Mouse (Mus musculus): Measurements from ENCODE around the gene Exoc4. TPM values are rescaled to one million over a fixed set of nuclear protein-coding genes. Genes with fewer than 3 reads are reported as not detected.

The Exoc4 gene
- polyA plus RNA-seq, 1 experiment from 2014 or later = 18.1 TPM

DNA sequence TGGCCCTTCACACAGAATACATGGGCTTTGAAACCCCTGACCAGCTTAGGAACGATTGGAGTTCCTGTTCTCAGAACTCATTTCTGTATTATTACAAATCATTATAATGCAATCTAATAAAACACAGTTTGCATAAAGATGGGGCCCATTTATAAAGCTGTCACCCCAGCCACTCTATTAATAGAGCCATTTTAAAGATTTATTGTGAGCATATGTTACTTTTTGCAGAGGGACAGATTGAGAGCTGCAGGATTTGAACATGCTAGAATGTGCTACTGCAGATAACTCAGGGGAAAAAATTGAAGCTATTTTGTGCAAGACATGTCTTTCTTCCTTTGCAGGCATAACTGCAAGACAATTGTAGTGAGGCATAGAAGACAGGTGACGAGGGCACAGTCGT lies 485.1 kb downstream of the Exoc4 start:
- Histone ChIP-seq H3K4me3 (replicated peaks; ENCODE audit: low read depth, low read length) (no peak overlapping the region), H3K9ac (ENCODE audit: low read depth, low read length) (no peak overlapping the region), H3K36me3 (ENCODE audit: insufficient read depth, low read length) (no peaks in the 10 kb centered on the region), H3K27ac (no peak overlapping the region), H3K4me2 (ENCODE audit: low read length) (no peak overlapping the region), H3K9me3 (replicated peaks; ENCODE audit: low read length) (no peaks in the 10 kb centered on the region), H3K27me3 (ENCODE audit: insufficient read depth, low read length) (no peaks in the 10 kb centered on the region), H3K4me1 (replicated peaks; ENCODE audit: insufficient read depth, low read length) (no peaks in the 10 kb centered on the region)
- ATAC-seq (replicated peaks; ENCODE audit: low FRiP score, low read depth) = no peak
- DNase-seq (ENCODE audit: low spot score) = peak; percentile 46
- no peak for TF ChIP-seq CTCF (IDR thresholded peaks at IDR 0.05; ENCODE audit: low read depth)
- WGBS = 73% methylated on average over 3 of the region's 3 CpGs

DNA sequence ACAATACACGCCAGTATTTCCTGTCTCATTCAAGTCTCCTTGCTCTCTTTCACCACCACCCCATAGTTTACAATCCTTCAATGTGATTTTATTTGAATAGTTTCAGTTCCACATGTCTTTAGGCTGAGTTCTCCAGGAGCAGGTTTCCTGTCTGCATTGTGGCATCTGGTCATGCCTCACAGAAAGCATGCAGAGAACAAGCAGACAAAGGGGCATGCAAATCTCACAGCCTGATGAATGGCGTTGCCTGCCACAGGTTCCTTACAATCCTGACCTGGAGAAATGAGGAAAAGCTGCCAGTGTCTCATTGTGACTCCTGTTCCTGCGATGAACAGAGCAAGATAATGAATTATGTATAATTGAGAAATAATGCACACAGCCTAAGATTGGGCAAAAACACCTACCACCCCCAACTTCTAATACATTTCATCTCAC lies 490.0 kb downstream of the Exoc4 start:
- Histone ChIP-seq H3K9me3 (replicated peaks; ENCODE audit: low read length) (no peaks in the 10 kb centered on the region), H3K27ac (no peak overlapping the region), H3K4me3 (replicated peaks; ENCODE audit: low read depth, low read length) (no peak overlapping the region), H3K4me1 (replicated peaks; ENCODE audit: insufficient read depth, low read length) (no peaks in the 10 kb centered on the region), H3K36me3 (ENCODE audit: insufficient read depth, low read length) (no peaks in the 10 kb centered on the region), H3K9ac (ENCODE audit: low read depth, low read length) (no peak overlapping the region), H3K4me2 (ENCODE audit: low read length) (no peak overlapping the region), H3K27me3 (ENCODE audit: insufficient read depth, low read length) (no peaks in the 10 kb centered on the region)
- WGBS = 67% methylated on average over 3 of the region's 3 CpGs
- DNase-seq (ENCODE audit: low spot score) (no peak), ATAC-seq (replicated peaks; ENCODE audit: low FRiP score, low read depth) (no peak)
- no peak for TF ChIP-seq CTCF (IDR thresholded peaks at IDR 0.05; ENCODE audit: low read depth)

DNA sequence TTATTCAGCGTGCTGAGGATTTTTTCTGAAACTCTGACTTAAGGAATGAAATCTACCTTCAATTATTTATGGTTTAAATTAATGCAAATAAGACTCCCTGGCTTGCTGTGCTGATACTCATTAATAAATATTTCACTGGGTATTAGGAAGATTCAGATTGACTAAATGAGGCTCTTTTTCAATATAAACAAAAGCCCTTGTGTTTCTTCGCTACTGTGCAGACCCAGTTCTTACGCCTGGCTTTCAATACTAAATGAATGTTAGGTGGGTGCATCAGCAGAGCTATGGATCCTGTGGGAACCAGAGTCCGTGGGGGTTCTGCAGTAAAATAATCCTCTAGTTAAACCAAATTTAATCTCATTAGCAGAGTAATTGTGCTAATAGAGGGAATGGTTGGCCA lies 490.4 kb downstream of the Exoc4 start:
- Histone ChIP-seq H3K36me3 (ENCODE audit: insufficient read depth, low read length) (no peaks in the 10 kb centered on the region), H3K9me3 (replicated peaks; ENCODE audit: low read length) (no peaks in the 10 kb centered on the region), H3K9ac (ENCODE audit: low read depth, low read length) (no peak overlapping the region), H3K4me1 (replicated peaks; ENCODE audit: insufficient read depth, low read length) (no peaks in the 10 kb centered on the region), H3K4me2 (ENCODE audit: low read length) (no peak overlapping the region), H3K27me3 (ENCODE audit: insufficient read depth, low read length) (no peaks in the 10 kb centered on the region), H3K4me3 (replicated peaks; ENCODE audit: low read depth, low read length) (no peak overlapping the region), H3K27ac (no peak overlapping the region)
- WGBS = 84% methylated on average over 4 of the region's 4 CpGs
- DNase-seq (ENCODE audit: low spot score) = no peak
- no peak for ATAC-seq (replicated peaks; ENCODE audit: low FRiP score, low read depth)
- no peak for TF ChIP-seq CTCF (IDR thresholded peaks at IDR 0.05; ENCODE audit: low read depth)

DNA sequence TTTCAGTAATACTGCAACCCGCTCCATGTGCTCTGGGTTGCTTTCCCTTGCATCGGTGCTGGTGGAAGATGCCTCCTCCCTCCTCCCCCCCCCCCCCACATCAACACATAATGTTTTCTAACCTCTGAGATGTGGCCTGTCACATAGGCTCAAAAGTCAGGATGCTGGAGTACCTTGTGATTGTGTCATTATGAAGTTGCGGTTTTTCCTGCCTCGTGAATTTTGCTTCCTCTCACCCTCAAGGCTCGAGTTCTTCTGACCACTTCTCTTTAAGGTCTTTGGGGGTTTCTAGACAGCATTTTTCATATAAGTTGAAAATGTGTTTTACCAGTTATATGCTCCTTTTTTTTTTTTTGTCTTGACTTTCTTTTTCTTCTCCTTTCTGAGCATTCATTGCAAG lies 507.1 kb downstream of the Exoc4 start:
- H3K4me2 ChIP-seq (ENCODE audit: low read length) = no peak overlapping the region
- H3K4me1 ChIP-seq (replicated peaks; ENCODE audit: insufficient read depth, low read length) = no peaks in the 10 kb centered on the region
- H3K4me3 ChIP-seq (replicated peaks; ENCODE audit: low read depth, low read length) = no peak overlapping the region
- ATAC-seq (replicated peaks; ENCODE audit: low FRiP score, low read depth) = no peak
- H3K27ac ChIP-seq = no peak overlapping the region
- no peak for DNase-seq (ENCODE audit: low spot score)
- no peaks in the 10 kb centered on the region for H3K27me3 ChIP-seq (ENCODE audit: insufficient read depth, low read length)
- H3K9ac ChIP-seq (ENCODE audit: low read depth, low read length) = no peak overlapping the region
- no peaks in the 10 kb centered on the region for H3K36me3 ChIP-seq (ENCODE audit: insufficient read depth, low read length)
- TF ChIP-seq CTCF (IDR thresholded peaks at IDR 0.05; ENCODE audit: low read depth) = no peak
- 93% methylated on average over 5 of the region's 5 CpGs for WGBS
- no peaks in the 10 kb centered on the region for H3K9me3 ChIP-seq (replicated peaks; ENCODE audit: low read length)

DNA sequence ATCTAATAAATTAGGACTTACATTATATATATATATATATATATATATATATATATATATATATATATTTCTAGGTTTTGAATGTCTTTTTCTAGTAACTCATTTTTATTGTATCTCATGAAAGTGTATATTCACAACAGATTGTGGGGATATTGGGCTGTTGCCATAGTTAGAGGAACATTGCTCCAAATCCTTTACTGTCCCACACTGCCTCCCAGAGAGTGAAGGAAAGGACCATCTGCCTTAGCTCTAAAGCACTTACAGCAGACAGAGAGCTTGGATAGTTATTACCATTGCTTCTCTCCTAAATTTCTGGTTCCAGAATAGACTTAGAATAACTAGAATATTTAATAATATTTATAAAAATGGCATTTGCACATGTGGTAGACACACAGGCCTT lies 512.7 kb downstream of the Exoc4 start:
- DNase-seq (ENCODE audit: low spot score) (no peak), ATAC-seq (replicated peaks; ENCODE audit: low FRiP score, low read depth) (no peak)
- Histone ChIP-seq H3K27ac (no peak overlapping the region), H3K9ac (ENCODE audit: low read depth, low read length) (no peak overlapping the region), H3K36me3 (ENCODE audit: insufficient read depth, low read length) (no peaks in the 10 kb centered on the region), H3K4me3 (replicated peaks; ENCODE audit: low read depth, low read length) (no peak overlapping the region), H3K27me3 (ENCODE audit: insufficient read depth, low read length) (no peaks in the 10 kb centered on the region), H3K4me1 (replicated peaks; ENCODE audit: insufficient read depth, low read length) (no peaks in the 10 kb centered on the region), H3K4me2 (ENCODE audit: low read length) (no peak overlapping the region), H3K9me3 (replicated peaks; ENCODE audit: low read length) (no peaks in the 10 kb centered on the region)
- no peak for TF ChIP-seq CTCF (IDR thresholded peaks at IDR 0.05; ENCODE audit: low read depth)

DNA sequence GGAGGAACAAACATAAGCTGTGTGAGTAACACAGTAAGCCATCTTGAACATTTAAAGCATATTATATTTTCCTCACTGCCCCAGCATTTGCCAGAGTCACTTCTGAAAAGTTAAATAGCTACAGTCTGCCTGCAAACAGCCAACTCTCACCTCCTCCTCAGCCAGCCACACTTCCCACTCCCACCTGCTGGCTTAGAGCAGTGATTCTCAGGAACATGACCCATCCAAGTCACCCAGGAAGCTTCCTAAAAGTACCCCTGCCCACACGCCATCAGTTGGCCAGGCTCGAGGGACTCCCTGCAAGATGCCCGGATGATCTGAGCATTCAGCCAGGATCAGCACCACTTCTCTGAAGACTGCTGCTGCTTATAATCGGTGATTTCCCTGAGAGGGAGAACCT lies 514.4 kb downstream of the Exoc4 start:
- Histone ChIP-seq H3K4me3 (replicated peaks; ENCODE audit: low read depth, low read length) (no peak overlapping the region), H3K4me2 (ENCODE audit: low read length) (no peak overlapping the region), H3K27me3 (ENCODE audit: insufficient read depth, low read length) (no peaks in the 10 kb centered on the region), H3K9ac (ENCODE audit: low read depth, low read length) (no peak overlapping the region), H3K9me3 (replicated peaks; ENCODE audit: low read length) (no peaks in the 10 kb centered on the region), H3K36me3 (ENCODE audit: insufficient read depth, low read length) (no peaks in the 10 kb centered on the region), H3K4me1 (replicated peaks; ENCODE audit: insufficient read depth, low read length) (no peaks in the 10 kb centered on the region), H3K27ac (no peak overlapping the region)
- ATAC-seq (replicated peaks; ENCODE audit: low FRiP score, low read depth) (no peak), DNase-seq (ENCODE audit: low spot score) (no peak)
- WGBS = 68% methylated on average over 4 of the region's 4 CpGs
- TF ChIP-seq CTCF (IDR thresholded peaks at IDR 0.05; ENCODE audit: low read depth) = no peak

DNA sequence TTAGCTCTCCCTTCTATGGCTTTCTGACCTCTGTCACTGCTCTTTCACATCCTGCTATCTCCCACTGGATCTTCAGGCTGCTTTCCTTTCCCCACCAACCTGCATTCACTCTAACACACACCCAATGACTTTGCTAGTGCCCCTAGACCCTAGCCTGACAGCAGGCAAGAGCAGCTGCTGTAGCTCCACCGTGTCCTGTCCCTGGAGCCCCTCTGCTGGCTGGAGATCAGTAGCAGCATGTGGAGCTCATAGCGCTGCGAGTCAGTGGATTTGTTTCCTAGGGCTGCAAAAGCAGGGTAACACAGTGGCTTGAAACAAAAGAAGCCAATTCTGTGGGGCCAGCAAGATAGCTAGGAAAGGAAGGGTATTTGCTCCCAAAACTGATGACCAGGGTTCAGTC lies 515.1 kb downstream of the Exoc4 start:
- Histone ChIP-seq H3K9ac (ENCODE audit: low read depth, low read length) (no peak overlapping the region), H3K4me3 (replicated peaks; ENCODE audit: low read depth, low read length) (no peak overlapping the region), H3K4me2 (ENCODE audit: low read length) (no peak overlapping the region), H3K4me1 (replicated peaks; ENCODE audit: insufficient read depth, low read length) (no peaks in the 10 kb centered on the region), H3K27me3 (ENCODE audit: insufficient read depth, low read length) (no peaks in the 10 kb centered on the region), H3K9me3 (replicated peaks; ENCODE audit: low read length) (no peaks in the 10 kb centered on the region), H3K36me3 (ENCODE audit: insufficient read depth, low read length) (no peaks in the 10 kb centered on the region), H3K27ac (no peak overlapping the region)
- no peak for ATAC-seq (replicated peaks; ENCODE audit: low FRiP score, low read depth)
- 45% methylated on average over 3 of the region's 3 CpGs for WGBS
- TF ChIP-seq CTCF (IDR thresholded peaks at IDR 0.05; ENCODE audit: low read depth) = peak; percentile 25; the same call in 1 of the 2 replicates
- DNase-seq (ENCODE audit: low spot score) = peak; percentile 56

Measured in kidney, postnatal 0 days (tissue).